Mouse (Mus musculus): ENCODE measurements at regions not wholly inside any gene's neighbourhood (a gene's known extent, or its start where the extent isn't known, plus 50 kb on each side); places are given as distances from the start of the nearest gene placed in this dataset.

DNA sequence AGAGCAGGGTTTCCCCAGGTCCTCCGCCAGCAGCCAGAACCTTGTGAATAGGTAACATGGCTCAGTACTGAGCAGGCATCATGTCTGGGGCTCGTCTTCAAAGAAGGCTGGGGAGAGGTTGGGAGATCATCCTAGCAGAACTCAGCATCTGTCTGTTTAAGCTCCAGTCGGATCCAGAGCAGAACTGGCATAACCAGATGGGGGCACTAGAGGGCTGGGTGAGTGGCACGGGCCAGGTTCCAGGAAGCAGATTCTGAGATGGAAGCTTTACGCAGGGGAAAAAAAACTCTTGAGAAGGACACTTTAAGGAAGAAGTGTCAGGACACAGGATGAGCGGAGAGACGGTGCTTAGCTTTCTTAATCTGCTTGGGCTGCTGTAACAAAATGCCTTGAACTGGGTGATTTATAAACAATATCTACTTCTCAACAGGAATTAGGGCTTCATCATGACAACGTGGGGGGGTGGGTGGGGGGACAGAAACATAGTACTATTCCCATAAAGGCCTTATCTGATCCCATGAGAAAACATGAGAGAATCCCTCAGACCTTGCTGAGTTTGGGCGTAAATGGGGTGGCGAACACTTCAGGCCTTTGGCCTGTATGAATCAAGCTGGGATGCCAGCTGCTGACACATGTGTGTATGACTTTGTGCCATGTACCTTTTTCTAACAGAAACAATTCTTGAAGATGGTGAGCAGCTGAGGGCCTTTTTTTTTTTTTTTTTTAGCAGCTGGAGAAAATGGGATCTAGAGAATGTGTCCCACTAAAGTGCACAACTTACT lies 69.6 kb upstream of the Creb5 start:
- peak; percentile 24 for TF ChIP-seq CTCF (IDR thresholded peaks at IDR 0.05; ENCODE audit: control insufficient read depth, insufficient read depth, insufficient read length)
- no peak for TF ChIP-seq CEBPB (IDR thresholded peaks at IDR 0.05; ENCODE audit: low read depth)
- TF ChIP-seq USF1 (IDR thresholded peaks at IDR 0.05; ENCODE audit: low read depth), result no peak
- no peak for TF ChIP-seq MAX (IDR thresholded peaks at IDR 0.05)
- no peak for TF ChIP-seq MYOD1 (IDR thresholded peaks at IDR 0.05; ENCODE audit: control insufficient read depth, insufficient read length, low read depth)
- TF ChIP-seq MYOG (IDR thresholded peaks at IDR 0.05; ENCODE audit: control insufficient read depth, extremely low read depth, insufficient read length), result no peak
